ENCODE assay signal across 8 mouse cellular contexts in the genomic region with DNA sequence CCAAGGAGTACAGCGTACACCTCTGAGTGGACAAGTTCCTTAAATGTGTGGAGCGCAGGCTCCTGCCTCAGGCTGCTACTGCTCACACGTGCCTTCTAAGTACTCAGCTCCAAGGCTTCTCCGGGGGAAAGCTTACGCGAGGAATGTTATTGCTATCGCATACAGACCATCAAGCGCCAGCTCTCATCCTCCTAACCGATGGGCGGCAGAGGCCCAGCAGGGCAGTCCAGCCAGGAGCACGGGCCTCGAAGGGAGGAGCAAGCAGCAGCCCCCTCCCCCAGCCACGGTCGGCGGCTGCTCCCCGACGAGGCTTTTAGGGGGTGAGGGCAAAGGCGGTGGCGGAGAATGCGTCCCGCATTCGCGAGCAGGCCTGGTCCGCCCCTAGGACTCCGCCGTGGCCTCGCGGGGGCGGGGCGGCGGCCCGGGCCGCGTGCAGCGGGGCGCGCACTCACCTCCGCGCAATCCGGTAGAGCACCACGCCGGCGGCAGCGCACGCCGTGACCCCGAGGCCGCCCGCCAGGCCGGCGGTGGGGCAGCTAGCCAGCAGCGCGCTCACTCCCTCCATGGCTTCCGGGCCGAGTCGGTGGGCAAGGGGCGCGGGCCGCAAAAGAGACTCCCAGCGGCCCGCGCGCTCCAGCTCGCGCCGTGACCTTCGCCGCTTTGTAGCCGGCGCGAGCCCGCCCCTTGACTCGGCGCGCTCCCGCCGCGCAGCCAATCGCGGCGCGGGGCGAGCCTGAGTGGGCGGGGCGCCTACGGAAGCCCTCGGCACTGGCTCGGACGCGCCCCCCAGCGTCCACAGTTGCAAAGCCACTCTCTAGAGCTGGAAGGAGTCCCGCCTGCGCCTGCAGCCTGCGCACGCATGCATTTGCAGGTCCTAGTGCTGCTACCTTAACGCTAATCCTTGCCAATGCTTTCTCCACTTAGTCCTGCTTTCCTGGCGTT. TPM values are rescaled to one million over a fixed set of nuclear protein-coding genes. Genes with fewer than 3 reads are reported as not detected.
A peak's percentile ranks its signal among the peaks of the same experiment; 100 is the strongest.
DNase-seq lines count a peak whose midpoint lies in the region; ATAC-seq and TF ChIP-seq lines count a peak whose summit lies in the region.

Gene Tmem201, minus strand, starts transcription at position 662 of the 942 bp plus-strand sequence.

- under 1% methylated on average over 48 of the region's 97 CpGs for WGBS in embryonic facial prominence, embryonic 14.5 days
- WGBS in limb, embryonic 14.5 days, result under 1% methylated on average over 50 of the region's 97 CpGs
- WGBS in midbrain, postnatal 0 days, result under 1% methylated on average over 75 of the region's 97 CpGs

- peak; percentile 87 for DNase-seq in 3T3-L1 (ENCODE audit: low read depth, low spot score)
- DNase-seq in adrenal gland, postnatal 4 days (ENCODE audit: low spot score in 2 of 2), result peak; percentile 85 to 87
- DNase-seq in embryonic facial prominence, embryonic 14.5 days (ENCODE audit: low spot score), result peak; percentile 96
- peak; percentile 91 for DNase-seq in heart, adult 8-10 months (ENCODE audit: low spot score)
- peak; percentile 97 for DNase-seq in kidney, adult 9 months
- DNase-seq in limb, embryonic 14.5 days (ENCODE audit: low spot score), result peak; percentile 93
- DNase-seq in midbrain, postnatal 0 days (ENCODE audit: low spot score), result peak; percentile 97
- DNase-seq in spleen, postnatal 14 days (ENCODE audit: low spot score in 2 of 2), result peak; percentile 90 to 93

- peak within 1 kb of the TSS; percentile 87 for H3K4me2 ChIP-seq in embryonic facial prominence, embryonic 14.5 days (ENCODE audit: low read depth, low read length)
- peak within 1 kb of the TSS; percentile 90 for H3K4me2 ChIP-seq in limb, embryonic 14.5 days (replicated peaks; ENCODE audit: low read depth, low read length, severe bottlenecking)
- peak within 1 kb of the TSS; percentile 94 for H3K4me2 ChIP-seq in midbrain, postnatal 0 days (ENCODE audit: low read depth, low read length, poor library complexity, severe bottlenecking)

- H3K27me3 ChIP-seq in embryonic facial prominence, embryonic 14.5 days (replicated peaks; ENCODE audit: control insufficient read depth, insufficient read depth, low read length), result no peaks in the 10 kb centered on the region
- no peaks in the 10 kb centered on the region for H3K27me3 ChIP-seq in limb, embryonic 14.5 days (ENCODE audit: control insufficient read depth, insufficient read depth, low read length)
- no peaks in the 10 kb centered on the region for H3K27me3 ChIP-seq in midbrain, postnatal 0 days (ENCODE audit: insufficient read depth, low read length)

- TF ChIP-seq CTCF in midbrain, postnatal 0 days (IDR thresholded peaks at IDR 0.05), result peak; percentile 87

- H3K9ac ChIP-seq in embryonic facial prominence, embryonic 14.5 days (ENCODE audit: low read depth, low read length), result peak within 1 kb of the TSS; percentile 77
- H3K9ac ChIP-seq in limb, embryonic 14.5 days (ENCODE audit: low read depth, low read length, severe bottlenecking), result peak within 1 kb of the TSS; percentile 79
- H3K9ac ChIP-seq in midbrain, postnatal 0 days (replicated peaks; ENCODE audit: low read length, poor library complexity, severe bottlenecking), result peak within 1 kb of the TSS; percentile 83

- H3K4me1 ChIP-seq in embryonic facial prominence, embryonic 14.5 days (ENCODE audit: control insufficient read depth, insufficient read depth, low read length), result peaks cover 30% of the 10 kb centered on the region
- peaks cover 39% of the 10 kb centered on the region for H3K4me1 ChIP-seq in limb, embryonic 14.5 days (ENCODE audit: control insufficient read depth, insufficient read depth, low read length)
- H3K4me1 ChIP-seq in midbrain, postnatal 0 days (ENCODE audit: insufficient read depth, low read length), result peaks cover 34% of the 10 kb centered on the region

- H3K27ac ChIP-seq in embryonic facial prominence, embryonic 14.5 days (replicated peaks; ENCODE audit: low read depth, low read length), result peak within 1 kb of the TSS; percentile 59
- peak within 1 kb of the TSS; percentile 70 for H3K27ac ChIP-seq in limb, embryonic 14.5 days (replicated peaks; ENCODE audit: low read depth, low read length)
- H3K27ac ChIP-seq in midbrain, postnatal 0 days (ENCODE audit: low read depth, low read length), result peak within 1 kb of the TSS; percentile 78

- H3K9me3 ChIP-seq in embryonic facial prominence, embryonic 14.5 days (ENCODE audit: control insufficient read depth, low read length), result no peaks in the 10 kb centered on the region
- no peaks in the 10 kb centered on the region for H3K9me3 ChIP-seq in limb, embryonic 14.5 days (ENCODE audit: control insufficient read depth, low read length)
- H3K9me3 ChIP-seq in midbrain, postnatal 0 days (ENCODE audit: low read length), result no peaks in the 10 kb centered on the region

- peak within 1 kb of the TSS; percentile 72 for H3K4me3 ChIP-seq in embryonic facial prominence, embryonic 14.5 days (ENCODE audit: low read depth, low read length)
- H3K4me3 ChIP-seq in limb, embryonic 14.5 days (replicated peaks; ENCODE audit: low read length), result peak within 1 kb of the TSS; percentile 80
- H3K4me3 ChIP-seq in midbrain, postnatal 0 days (ENCODE audit: low read depth, low read length), result peak within 1 kb of the TSS; percentile 96

- TF ChIP-seq POLR2A in limb, embryonic 14.5 days (IDR thresholded peaks at IDR 0.05; ENCODE audit: borderline replicate concordance, extremely low read depth, insufficient read depth, insufficient read length), result 0 out of 2 replicates have a peak, but pooled peaks have one; percentile 43

- peak; percentile 90 for ATAC-seq in embryonic facial prominence, embryonic 14.5 days (ENCODE audit: low read depth)
- peak; percentile 91 for ATAC-seq in limb, embryonic 14.5 days (ENCODE audit: low FRiP score, low read depth)
- ATAC-seq in midbrain, postnatal 0 days (ENCODE audit: low FRiP score), result peak; percentile 89

- peaks cover 7% of the 10 kb centered on the region; the same call in 1 of the 2 replicates for H3K36me3 ChIP-seq in embryonic facial prominence, embryonic 14.5 days (ENCODE audit: control insufficient read depth, insufficient read depth, low read length)
- peaks cover 9% of the 10 kb centered on the region for H3K36me3 ChIP-seq in limb, embryonic 14.5 days (ENCODE audit: control insufficient read depth, insufficient read depth, low read length)
- H3K36me3 ChIP-seq in midbrain, postnatal 0 days (ENCODE audit: insufficient read depth, low read length), result no peaks in the 10 kb centered on the region

RNA-seq across cellular contexts. Expression of gene Tmem201, which starts in this region (rescaled TPM):
- total RNA-seq in adrenal gland, postnatal 4 days (2021), result 10 to 100 TPM; 41.2 to 48.6 TPM
- 20.7 and 23.3 TPM in 2 replicates for polyA plus RNA-seq in embryonic facial prominence, embryonic 14.5 days (2014; fragmentation: Nextera tagmentation; extraction: Ambion mirVana)
- total RNA-seq in heart, adult 8-10 months (2022), result 10 to 100 TPM; 92.2 to 93.9 (median 93.1) TPM
- 59.3 and 80.2 TPM in 2 replicates for polyA plus RNA-seq in limb, embryonic 14.5 days (2012; rRNA removed)
- 20.4 and 22.1 TPM in 2 replicates for polyA plus RNA-seq in limb, embryonic 14.5 days (2014; fragmentation: Nextera tagmentation; extraction: Ambion mirVana)
- 55.2 and 67.8 TPM in 2 replicates for total RNA-seq in midbrain, postnatal 0 days (2014; rRNA removed)
- 44.8 and 48.5 TPM in 2 replicates for polyA plus RNA-seq in midbrain, postnatal 0 days (2015; fragmentation: Nextera tagmentation; extraction: Ambion mirVana)

Comparison
In these comparisons a context has a peak if more than half of its experiments do, and no peak if none do; other contexts are left out.
1. Peak in every context shown above with its lines: DNase-seq, ATAC-seq, H3K4me3 ChIP-seq and H3K27ac ChIP-seq.